Mouse (Mus musculus) G1E (cell line): ENCODE data around the gene Esyt1.

Experiments
- CTCF ChIP-seq: IDR thresholded peaks from 2 replicates; pipeline ENCODE4 v1.5.1; 2012; ENCODE audit warnings: low read depth, low read length, inconsistent platforms, mixed read lengths
- GATA1 ChIP-seq: IDR thresholded peaks from 2 replicates; pipeline ENCODE4 v1.6.1; 2012; ENCODE audit warnings: borderline replicate concordance, low read length, inconsistent platforms, mixed read lengths
- GATA2 ChIP-seq: IDR thresholded peaks from 2 replicates; pipeline ENCODE4 v1.6.1; 2012; ENCODE audit warnings: low read depth, low read length, inconsistent platforms, borderline replicate concordance
- POLR2AphosphoS5 ChIP-seq: IDR thresholded peaks from 2 replicates; pipeline ENCODE4 v1.6.1; 2012; ENCODE audit warnings: low read depth, low read length, inconsistent platforms; ENCODE audit not compliant: insufficient replicate concordance
- TAL1 ChIP-seq: conservative IDR thresholded peaks from 2 replicates; pipeline ENCODE4 v1.6.1; 2012; ENCODE audit warnings: low read depth, low read length, inconsistent platforms, mixed read lengths

GRCm38 (mm10) chr10:128493695-128494666 lies 31.7 kb downstream of the Esyt1 start, which contains the start of gene Myl6:
- TF ChIP-seq CTCF: no peak
- no peak; the same call in 1 of the 2 replicates for TF ChIP-seq POLR2AphosphoS5
- no peak for TF ChIP-seq TAL1
- no peak for TF ChIP-seq GATA1
- TF ChIP-seq GATA2: no peak
